Mouse (Mus musculus) hindbrain, embryonic 10.5 days (tissue): ENCODE measurements around the gene Hoxa10. TPM values are rescaled to one million over a fixed set of nuclear protein-coding genes. Genes with fewer than 3 reads are reported as not detected.
A peak's percentile ranks its signal among the peaks of the same experiment; 100 is the strongest.

Experiments
- DNase-seq: peaks from one replicate; pipeline ENCODE4 v3.0.0-alpha.2; 2017; ENCODE audit warnings: low spot score
- H3K27ac ChIP-seq: fragments of 300-500 bp; sonication (generic); 2 replicates; pipeline ENCODE4 v1.5.1; 2016; ENCODE audit warnings: mild to moderate bottlenecking, moderate library complexity
- H3K27me3 ChIP-seq: fragments of 300-500 bp; sonication (generic); 2 replicates; pipeline ENCODE4 v1.6.1; 2016; ENCODE audit warnings: mild to moderate bottlenecking; ENCODE audit not compliant: poor library complexity, insufficient read depth, severe bottlenecking
- H3K36me3 ChIP-seq: fragments of 300-500 bp; sonication (generic); 2 replicates; pipeline ENCODE4 v1.6.1; 2016; ENCODE audit warnings: mild to moderate bottlenecking, moderate library complexity
- H3K4me1 ChIP-seq: fragments of 300-500 bp; sonication (generic); replicated peaks from 2 replicates; pipeline ENCODE4 v1.6.1; 2016; ENCODE audit warnings: mild to moderate bottlenecking
- H3K4me3 ChIP-seq: fragments of 300-500 bp; sonication (generic); 2 replicates; pipeline ENCODE4 v1.5.1; 2016; ENCODE audit warnings: mild to moderate bottlenecking, moderate library complexity
- H3K9me3 ChIP-seq: fragments of 300-500 bp; sonication (generic); 2 replicates; pipeline ENCODE4 v1.6.1; 2016; ENCODE audit warnings: mild to moderate bottlenecking, moderate library complexity
- WGBS: fragments of 180-500 bp; shearing (Covaris S2); methylation state at CpG from one replicate; pipeline ENCODE4 v1.1.7; 2016; 5-methylcytosine and 5-hydroxymethylcytosine counted together
- polyA plus RNA-seq: library from polyadenylated mRNA; unstranded; fragments of >200 nt; fragmentation: Nextera tagmentation; extraction: Ambion mirVana; gene quantifications from 2 replicates; pipeline ENCODE4 v1.2.1, GENCODE M21; 2016

The Hoxa10 gene
- polyA plus RNA-seq, 1 experiment from 2014 or later: not detected

- Histone ChIP-seq H3K36me3 (no peaks in the 10 kb centered on the region), H3K9me3 (no peaks in the 10 kb centered on the region), H3K4me1 (peaks cover 17% of the 10 kb centered on the region), H3K27me3 (peaks cover 100% of the 10 kb centered on the region), H3K4me3 (no peak overlapping the region), H3K27ac (no peak overlapping the region)
- DNase-seq: no peak
- WGBS: 3% methylated on average over 10 of the region's 10 CpGs
These were observed 46.0 kb downstream of the Hoxa10 start for GRCm38 (mm10) chr6:52194690-52195089.

GRCm38 (mm10) chr6:52191860-52192550, 48.6 kb downstream of the Hoxa10 start:
- peak; percentile 80 for DNase-seq

GRCm38 (mm10) chr6:52190906-52191810, 49.5 kb downstream of the Hoxa10 start, which contains the start of gene Hoxa4:
Gene Hoxa4 (minus strand): TSS chr6:52191753.
- Histone ChIP-seq H3K9me3 (no peaks in the 10 kb centered on the region), H3K36me3 (no peaks in the 10 kb centered on the region), H3K27me3 (peaks cover 100% of the 10 kb centered on the region), H3K4me3 (peak within 1 kb of the TSS; percentile 55), H3K4me1 (peaks cover 17% of the 10 kb centered on the region), H3K27ac (peak within 1 kb of the TSS; percentile 69)
- 2% methylated on average over 92 of the region's 102 CpGs for WGBS
- no peak for DNase-seq

More at GRCm38 (mm10) chr6:52191860-52192550, 48.6 kb downstream of the Hoxa10 start:
- no peaks in the 10 kb centered on the region for H3K9me3 ChIP-seq
- H3K27ac ChIP-seq: 0 out of 2 replicates have a peak overlapping the region, but pooled peaks have one; percentile 8
- peaks cover 17% of the 10 kb centered on the region for H3K4me1 ChIP-seq
- under 1% methylated on average over 41 of the region's 55 CpGs for WGBS
- H3K4me3 ChIP-seq: peak overlapping the region; percentile 55
- H3K27me3 ChIP-seq: peaks cover 100% of the 10 kb centered on the region
- H3K36me3 ChIP-seq: no peaks in the 10 kb centered on the region

GRCm38 (mm10) chr6:52190410-52190809, 50.2 kb downstream of the Hoxa10 start:
- H3K9me3 ChIP-seq: no peaks in the 10 kb centered on the region
- peak overlapping the region; percentile 55; the same call in 1 of the 2 replicates for H3K4me3 ChIP-seq
- peaks cover 100% of the 10 kb centered on the region for H3K27me3 ChIP-seq

GRCm38 (mm10) chr6:52189909-52190308, 50.7 kb downstream of the Hoxa10 start:
- H3K9me3 ChIP-seq: no peaks in the 10 kb centered on the region
- no peak for DNase-seq
- peak overlapping the region; percentile 55; the same call in 1 of the 2 replicates for H3K4me3 ChIP-seq
- WGBS: 4% methylated on average over 8 of the region's 8 CpGs
- H3K27me3 ChIP-seq: peaks cover 100% of the 10 kb centered on the region
- peaks cover 17% of the 10 kb centered on the region for H3K4me1 ChIP-seq
- no peaks in the 10 kb centered on the region for H3K36me3 ChIP-seq
- no peak overlapping the region for H3K27ac ChIP-seq

More at GRCm38 (mm10) chr6:52190410-52190809, 50.2 kb downstream of the Hoxa10 start:
- Histone ChIP-seq H3K36me3 (no peaks in the 10 kb centered on the region), H3K27ac (no peak overlapping the region), H3K4me1 (peaks cover 17% of the 10 kb centered on the region)
- no peak for DNase-seq
- under 1% methylated on average over 23 of the region's 23 CpGs for WGBS

- no peak for DNase-seq
- Histone ChIP-seq H3K4me3 (no peak overlapping the region), H3K27ac (no peak overlapping the region)
These were observed 51.5 kb downstream of the Hoxa10 start for GRCm38 (mm10) chr6:52189172-52189591.

GRCm38 (mm10) chr6:52186500-52186899, 54.2 kb downstream of the Hoxa10 start:
- H3K4me1 ChIP-seq: peaks cover 8% of the 10 kb centered on the region
- H3K27me3 ChIP-seq: peaks cover 100% of the 10 kb centered on the region
- no peak for DNase-seq
- no peaks in the 10 kb centered on the region for H3K9me3 ChIP-seq
- H3K4me3 ChIP-seq: no peak overlapping the region
- H3K27ac ChIP-seq: no peak overlapping the region
- WGBS: 16% methylated on average over 1 of the region's 1 CpGs
- H3K36me3 ChIP-seq: no peaks in the 10 kb centered on the region

More at GRCm38 (mm10) chr6:52189172-52189591, 51.5 kb downstream of the Hoxa10 start:
- Histone ChIP-seq H3K36me3 (no peaks in the 10 kb centered on the region), H3K27me3 (peaks cover 100% of the 10 kb centered on the region), H3K9me3 (no peaks in the 10 kb centered on the region), H3K4me1 (peaks cover 17% of the 10 kb centered on the region)
- WGBS: 4% methylated on average over 5 of the region's 5 CpGs

- Histone ChIP-seq H3K4me3 (no peak overlapping the region), H3K9me3 (no peaks in the 10 kb centered on the region), H3K27ac (no peak overlapping the region), H3K4me1 (peaks cover 2% of the 10 kb centered on the region), H3K27me3 (peaks cover 100% of the 10 kb centered on the region), H3K36me3 (no peaks in the 10 kb centered on the region)
- DNase-seq: no peak
- WGBS: 6% methylated on average over 3 of the region's 3 CpGs
These were observed 54.8 kb downstream of the Hoxa10 start for GRCm38 (mm10) chr6:52185834-52186233.

GRCm38 (mm10) chr6:52185222-52185621, 55.4 kb downstream of the Hoxa10 start:
- Histone ChIP-seq H3K27ac (no peak overlapping the region), H3K4me1 (no peaks in the 10 kb centered on the region; the same call in 1 of the 2 replicates), H3K4me3 (0 out of 2 replicates have a peak overlapping the region, but pooled peaks have one; percentile 20), H3K9me3 (no peaks in the 10 kb centered on the region), H3K36me3 (no peaks in the 10 kb centered on the region), H3K27me3 (peaks cover 100% of the 10 kb centered on the region)
- WGBS: 2% methylated on average over 19 of the region's 19 CpGs
- no peak for DNase-seq

- WGBS: 4% methylated on average over 6 of the region's 6 CpGs
- H3K4me3 ChIP-seq: 0 out of 2 replicates have a peak overlapping the region, but pooled peaks have one; percentile 20
- H3K4me1 ChIP-seq: no peaks in the 10 kb centered on the region; the same call in 1 of the 2 replicates
- peak overlapping the region; percentile 23; the same call in 1 of the 2 replicates for H3K27ac ChIP-seq
- no peak for DNase-seq
- peaks cover 100% of the 10 kb centered on the region for H3K27me3 ChIP-seq
- no peaks in the 10 kb centered on the region for H3K9me3 ChIP-seq
- H3K36me3 ChIP-seq: no peaks in the 10 kb centered on the region
These were observed 56.0 kb downstream of the Hoxa10 start for GRCm38 (mm10) chr6:52184668-52185067.

GRCm38 (mm10) chr6:52183311-52184080, 57.2 kb downstream of the Hoxa10 start:
- DNase-seq: no peak
- Histone ChIP-seq H3K27ac (no peak overlapping the region), H3K27me3 (peaks cover 100% of the 10 kb centered on the region), H3K4me1 (no peaks in the 10 kb centered on the region; the same call in 1 of the 2 replicates), H3K36me3 (no peaks in the 10 kb centered on the region), H3K4me3 (no peak overlapping the region), H3K9me3 (no peaks in the 10 kb centered on the region)
- 9% methylated on average over 10 of the region's 10 CpGs for WGBS

- Histone ChIP-seq H3K36me3 (no peaks in the 10 kb centered on the region), H3K4me1 (no peaks in the 10 kb centered on the region; the same call in 1 of the 2 replicates), H3K4me3 (no peak overlapping the region), H3K9me3 (no peaks in the 10 kb centered on the region), H3K27me3 (peaks cover 100% of the 10 kb centered on the region), H3K27ac (no peak overlapping the region)
- DNase-seq: no peak
- 14% methylated on average over 1 of the region's 1 CpGs for WGBS
These were observed 57.9 kb downstream of the Hoxa10 start for GRCm38 (mm10) chr6:52182793-52183192.
